Mouse (Mus musculus): Measurements from ENCODE around the gene Fam19a5. TPM values are rescaled to one million over a fixed set of nuclear protein-coding genes. Genes with fewer than 3 reads are reported as not detected.

Fam19a5 gene
- total RNA-seq, 2 experiments from 2014 or later: not detected

DNA sequence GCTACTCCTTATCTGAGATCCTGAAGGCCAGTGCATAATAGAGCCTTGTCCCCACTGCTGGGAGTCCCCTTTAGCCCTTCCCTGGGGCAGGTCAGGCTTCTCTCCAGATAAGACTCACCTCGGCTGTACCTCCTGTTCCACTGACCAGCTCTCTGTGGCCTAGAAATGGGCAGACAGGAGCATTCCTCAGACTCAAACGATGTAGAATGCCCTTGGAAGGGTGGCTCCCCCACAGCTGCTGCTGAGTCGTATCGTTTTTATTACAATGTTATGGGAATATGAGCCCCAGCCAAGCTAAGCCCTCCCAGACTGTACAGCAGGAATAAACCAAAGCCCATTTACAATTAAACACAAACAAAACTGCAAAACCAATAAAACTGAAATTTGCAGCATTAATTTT lies 167.7 kb downstream of the Fam19a5 start:
- ATAC-seq (replicated peaks; ENCODE audit: low FRiP score, poor library complexity, severe bottlenecking): no peak

DNA sequence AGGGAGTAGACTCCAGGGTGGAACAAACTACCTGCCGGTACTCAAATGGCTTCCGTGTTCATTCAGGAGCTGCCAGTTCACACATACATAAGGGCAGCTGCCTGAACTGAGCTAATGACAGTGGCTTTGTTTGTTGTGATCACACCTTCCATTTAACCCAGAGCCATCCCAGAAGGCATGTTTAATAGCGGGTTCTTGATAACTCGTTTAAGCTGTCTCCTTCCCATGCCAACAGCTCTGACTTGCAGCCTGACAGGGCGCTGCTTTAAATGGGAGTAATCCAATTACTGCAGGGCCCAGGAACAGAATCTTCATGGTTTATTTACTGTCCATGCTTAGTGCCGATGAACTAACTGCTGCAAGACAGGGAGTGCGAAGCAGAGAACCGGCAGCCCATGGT lies 168.1 kb downstream of the Fam19a5 start:
- no peak for ATAC-seq (replicated peaks; ENCODE audit: low FRiP score, poor library complexity, severe bottlenecking)

DNA sequence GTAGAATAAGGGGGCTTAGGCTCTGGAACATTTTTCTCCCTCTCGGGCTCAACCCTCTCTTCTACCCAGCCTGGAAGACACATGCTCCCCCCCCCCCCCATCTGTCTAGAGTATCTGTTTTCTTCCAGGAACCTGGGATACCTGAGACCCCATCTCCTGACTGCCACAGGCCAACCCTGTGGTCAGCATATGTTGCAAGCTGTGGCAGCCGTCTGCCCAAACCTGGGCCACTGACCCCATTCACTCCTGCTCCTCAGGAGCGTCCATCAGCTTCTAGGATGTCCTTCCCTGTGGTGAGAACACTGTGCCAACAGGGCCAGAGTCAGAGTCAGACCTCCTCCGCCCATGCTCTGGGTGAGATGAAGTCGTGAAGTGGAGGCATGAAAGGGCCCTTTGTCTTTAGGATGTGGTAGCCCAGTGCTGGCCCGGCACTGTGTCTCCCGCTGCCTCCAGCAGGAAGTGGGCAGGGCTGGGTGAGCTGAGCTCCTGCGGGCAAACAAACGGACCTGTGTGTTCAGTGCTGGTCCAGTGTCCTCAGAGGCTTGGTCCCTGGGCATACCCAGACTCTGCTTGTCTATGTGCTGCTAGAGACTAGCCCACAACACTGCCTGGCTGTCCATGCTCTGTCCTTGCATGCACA lies 171.1 kb downstream of the Fam19a5 start:
- ATAC-seq (replicated peaks; ENCODE audit: low FRiP score, poor library complexity, severe bottlenecking): no peak

DNA sequence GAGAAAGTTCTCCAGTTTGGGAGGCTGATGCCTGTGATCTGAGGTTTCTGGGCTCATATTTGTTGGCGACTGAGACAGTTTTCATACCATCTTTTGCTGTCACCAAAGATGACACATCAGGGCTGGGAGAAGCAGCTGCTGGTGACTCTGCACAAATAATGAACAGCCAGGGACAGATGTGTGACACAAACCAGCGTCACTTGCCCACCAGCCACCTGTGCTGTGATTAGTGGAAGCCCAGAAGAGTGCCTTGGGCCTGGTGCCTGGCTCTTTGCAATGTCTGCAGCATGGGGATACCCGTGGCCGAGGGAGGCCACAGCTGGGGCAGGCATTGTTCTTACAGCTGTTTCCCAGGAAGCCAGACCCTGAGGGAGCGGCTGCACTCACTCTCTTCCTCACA lies 173.0 kb downstream of the Fam19a5 start:
- no peak for ATAC-seq (replicated peaks; ENCODE audit: low FRiP score, poor library complexity, severe bottlenecking)

DNA sequence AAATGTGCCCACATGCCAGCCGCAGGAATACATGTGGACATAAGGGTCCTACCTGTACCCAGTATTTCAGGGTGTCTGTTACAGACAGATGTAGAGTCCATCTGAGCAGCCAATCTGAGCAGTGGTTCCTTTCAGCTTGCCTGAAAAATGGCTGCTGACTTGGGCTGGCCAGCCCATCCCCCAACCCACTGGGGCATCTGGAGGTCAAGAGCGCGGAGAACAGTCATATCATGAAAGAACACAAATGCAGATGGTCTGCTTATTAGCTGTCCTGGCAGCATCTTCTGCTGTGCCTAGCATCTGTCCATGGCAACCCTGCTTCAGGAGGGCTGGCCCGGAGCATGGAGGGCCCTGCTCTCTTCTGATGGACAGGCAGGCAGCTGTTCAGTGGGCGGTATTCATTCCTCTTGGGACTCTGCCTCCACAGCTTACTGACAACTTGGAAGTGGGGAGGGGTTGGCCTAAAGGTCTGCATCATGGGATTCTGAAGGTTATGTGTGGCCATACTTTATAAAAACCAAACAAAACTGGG lies 179.4 kb downstream of the Fam19a5 start:
- ATAC-seq (replicated peaks; ENCODE audit: low FRiP score, poor library complexity, severe bottlenecking): no peak

DNA sequence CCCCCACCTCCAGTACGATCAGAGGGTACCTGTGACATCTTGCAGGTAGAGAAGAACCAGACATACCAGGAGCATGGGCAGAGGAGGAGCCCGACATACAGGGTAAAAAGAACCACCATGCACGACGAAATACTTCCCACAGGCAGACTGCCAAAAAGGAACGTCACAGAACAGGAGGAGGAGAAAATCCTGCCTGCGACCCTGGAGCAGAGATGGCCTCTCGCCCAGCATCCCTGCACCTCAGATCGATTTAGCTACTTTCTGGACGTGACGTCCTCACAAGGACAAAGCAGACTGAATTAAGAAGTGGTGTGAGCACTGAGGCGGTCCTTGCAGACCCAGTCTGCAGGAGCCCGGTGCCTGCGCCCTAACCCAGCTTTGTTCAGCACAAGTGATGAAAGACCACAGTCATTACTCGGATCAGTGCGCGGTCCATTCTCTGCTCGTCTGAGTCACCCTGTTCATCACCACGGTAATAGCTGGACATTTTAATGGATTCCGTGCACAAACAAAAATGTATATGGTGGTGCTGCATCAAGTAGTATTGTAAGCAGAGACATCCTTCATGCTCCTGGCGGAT lies 182.6 kb downstream of the Fam19a5 start:
- no peak for ATAC-seq (replicated peaks; ENCODE audit: low FRiP score, poor library complexity, severe bottlenecking)

DNA sequence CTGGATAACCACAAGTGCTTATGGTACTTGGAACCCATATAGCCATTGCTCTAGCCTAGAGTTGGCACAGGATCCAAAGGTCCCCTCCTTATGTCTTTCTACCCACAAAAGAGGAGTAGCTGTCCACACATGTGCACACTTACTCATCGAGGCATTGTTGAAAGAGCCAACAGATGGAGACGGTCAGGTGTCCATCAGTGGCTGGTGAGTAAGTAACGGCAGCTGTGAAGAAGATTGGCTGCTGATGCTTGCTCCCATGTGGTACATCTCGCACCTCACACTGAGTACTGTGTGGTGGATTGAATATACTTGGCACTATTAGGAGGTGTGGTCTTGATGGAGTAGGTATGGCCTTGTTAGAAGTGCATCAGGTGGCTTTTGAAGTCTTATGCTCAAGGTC lies 192.2 kb downstream of the Fam19a5 start:
- ATAC-seq (replicated peaks; ENCODE audit: low FRiP score, poor library complexity, severe bottlenecking): no peak

DNA sequence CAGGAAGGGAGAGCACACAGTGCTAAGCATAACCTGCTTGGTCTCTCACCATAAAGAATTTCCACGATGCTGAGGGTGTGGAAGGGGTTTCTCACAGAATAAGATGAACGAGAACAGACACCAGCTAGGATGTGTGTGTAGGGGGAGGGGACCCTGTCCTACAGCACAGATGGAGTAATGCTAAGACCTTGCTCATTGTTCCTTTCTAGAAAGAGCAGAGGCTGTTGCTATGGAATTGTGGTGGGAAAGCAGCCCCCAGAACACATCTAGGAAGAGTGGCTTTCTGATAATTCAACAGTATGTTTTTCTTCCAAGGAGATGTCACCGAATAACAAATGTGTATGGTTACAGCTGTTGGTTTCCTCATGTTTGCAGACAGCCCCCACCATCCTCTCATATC lies 211.4 kb downstream of the Fam19a5 start:
- no peak for ATAC-seq (replicated peaks; ENCODE audit: low FRiP score, poor library complexity, severe bottlenecking)

DNA sequence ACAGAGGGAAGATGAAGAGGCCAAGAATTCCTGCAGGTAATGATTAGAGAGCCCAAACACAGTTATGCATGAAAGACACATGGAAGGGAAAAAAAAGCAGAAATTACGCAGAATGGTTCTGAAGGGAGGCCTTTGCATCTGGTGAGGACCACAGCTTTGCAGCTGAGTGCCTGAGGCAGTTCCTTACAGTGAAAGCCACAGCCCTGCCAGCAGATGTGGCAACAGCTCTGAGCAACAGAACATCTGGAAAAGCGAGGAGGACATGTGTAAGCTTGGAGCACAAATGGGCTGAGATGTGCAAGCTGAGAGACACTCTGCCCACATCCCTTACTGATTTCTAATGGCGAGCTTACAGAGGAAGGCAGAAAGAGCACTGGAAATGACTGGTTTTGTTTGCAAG lies 221.8 kb downstream of the Fam19a5 start:
- no peak for ATAC-seq (replicated peaks; ENCODE audit: low FRiP score, poor library complexity, severe bottlenecking)

DNA sequence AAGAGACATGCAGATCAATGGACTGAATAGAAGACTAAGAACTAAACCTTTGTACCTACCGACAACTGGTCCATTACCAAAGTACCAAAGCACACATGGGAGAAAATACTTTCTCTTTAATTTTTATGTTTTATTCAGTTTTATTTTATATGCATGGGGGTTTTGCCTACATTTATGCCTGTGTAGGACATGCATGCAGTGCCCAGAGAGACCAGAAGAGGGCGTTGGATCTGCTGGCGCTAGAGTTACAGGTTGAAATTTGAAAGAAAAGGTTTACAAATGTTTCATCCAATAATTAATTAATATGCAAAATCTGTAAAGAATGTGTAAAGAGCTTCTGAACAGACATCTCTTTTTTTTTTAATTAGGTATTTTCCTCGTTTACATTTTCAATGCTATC lies 229.9 kb downstream of the Fam19a5 start:
- ATAC-seq (replicated peaks; ENCODE audit: low FRiP score, poor library complexity, severe bottlenecking): no peak

DNA sequence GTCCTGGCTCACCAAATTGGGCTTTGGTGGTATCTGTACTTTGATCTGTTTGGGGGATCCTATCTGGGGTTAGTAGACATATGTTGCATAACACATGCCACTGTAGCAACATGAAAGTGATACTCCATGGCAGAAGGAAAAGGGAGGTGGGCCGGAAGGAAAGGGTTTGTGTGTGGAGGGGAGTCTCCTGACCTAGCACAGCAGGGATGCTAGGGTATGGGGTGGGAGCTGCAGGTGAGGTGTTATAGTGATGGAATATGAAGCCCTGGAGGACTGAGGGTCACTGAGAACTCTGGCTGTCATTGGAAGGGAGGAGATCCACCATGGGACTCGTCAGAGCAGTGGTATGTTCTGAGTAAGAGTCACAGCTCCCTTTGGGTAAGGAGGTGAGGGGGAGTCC lies 239.2 kb downstream of the Fam19a5 start:
- ATAC-seq (replicated peaks; ENCODE audit: low FRiP score, poor library complexity, severe bottlenecking): no peak

DNA sequence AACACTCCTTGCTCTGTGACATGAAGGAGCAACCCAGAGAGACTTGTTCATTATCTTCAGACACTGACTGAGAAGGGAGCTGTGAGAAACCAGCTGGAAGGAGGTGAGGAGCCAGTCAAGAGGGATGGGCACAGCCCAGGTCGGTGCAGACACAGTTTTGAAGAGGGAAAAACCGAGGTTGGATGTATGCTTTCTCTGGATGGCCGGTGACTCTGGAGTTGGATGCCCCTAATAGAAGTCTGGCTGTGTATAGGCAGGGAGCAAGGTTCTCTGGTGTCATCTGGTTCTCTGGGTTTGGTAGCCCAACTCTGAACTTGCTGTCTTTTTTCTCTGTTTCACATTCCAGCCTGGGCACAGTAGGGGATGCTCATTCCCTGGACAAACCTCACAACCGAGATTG lies 245.6 kb downstream of the Fam19a5 start:
- no peak for ATAC-seq (replicated peaks; ENCODE audit: low FRiP score, poor library complexity, severe bottlenecking)

DNA sequence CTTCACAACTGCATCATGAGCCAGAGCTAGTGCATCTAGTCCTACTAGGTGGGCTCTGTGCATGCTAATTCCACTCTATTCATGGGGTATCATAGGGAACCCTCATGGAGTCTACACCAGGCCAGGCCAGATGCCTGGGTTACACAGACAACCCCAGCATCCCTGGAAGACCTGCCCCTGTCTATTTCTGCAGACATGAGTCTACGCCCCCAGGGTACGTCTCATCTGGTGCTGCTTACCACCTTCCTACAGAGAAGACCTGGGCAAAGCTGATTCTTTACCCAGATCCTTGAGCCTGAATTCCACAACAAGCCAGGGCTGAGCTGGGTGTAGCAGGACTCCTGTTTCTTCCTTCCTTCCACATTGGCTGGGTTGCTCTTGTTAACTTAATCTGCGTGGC lies 249.6 kb downstream of the Fam19a5 start:
- ATAC-seq (replicated peaks; ENCODE audit: low FRiP score, poor library complexity, severe bottlenecking): no peak

DNA sequence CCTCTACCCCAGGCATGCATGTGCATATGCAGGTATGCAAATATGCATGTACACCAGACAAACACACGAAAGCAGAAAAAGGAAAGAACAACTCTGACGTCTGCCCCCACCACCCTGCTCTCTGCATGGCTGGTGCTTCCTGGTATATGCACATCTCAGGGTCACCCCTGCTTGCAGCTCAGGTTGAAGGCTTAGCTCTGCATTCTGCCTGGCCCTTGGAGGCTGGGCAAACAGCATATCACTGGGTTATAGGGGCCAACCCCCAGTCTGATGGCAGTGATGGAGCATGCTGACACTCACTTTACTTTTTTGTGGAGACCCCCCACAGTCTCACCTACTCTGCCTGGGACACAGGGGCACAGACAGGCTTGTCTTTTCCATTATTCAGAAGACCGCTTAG lies 252.5 kb downstream of the Fam19a5 start:
- ATAC-seq (replicated peaks; ENCODE audit: low FRiP score, poor library complexity, severe bottlenecking): no peak
